Mouse (Mus musculus): ENCODE results near the gene Sh3rf1.
"Not testable (repeated sequence)": the region's sequence is repeated elsewhere in the genome, so short reads cannot be mapped to it uniquely, and the experiment has no call there.

The Sh3rf1 gene

DNA sequence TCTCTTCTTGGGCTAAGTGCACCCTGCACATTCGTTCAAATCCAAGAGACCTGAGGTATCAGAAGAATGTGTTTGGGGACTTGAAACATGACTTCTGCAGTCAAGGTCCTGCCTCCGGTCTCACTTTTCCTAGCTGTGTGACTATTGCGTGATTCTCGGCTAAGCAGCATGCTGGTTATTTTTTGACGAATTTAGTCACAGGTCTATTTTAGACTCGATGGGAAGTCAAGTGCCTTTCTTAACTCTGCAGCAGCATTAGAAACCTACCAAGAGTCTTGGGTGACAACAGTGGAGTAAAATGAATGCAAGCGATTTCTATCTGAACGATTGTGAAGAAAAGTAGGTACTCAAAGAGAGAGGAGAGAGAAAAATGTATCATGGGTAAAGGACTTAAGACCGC, 149.6 kb downstream of the Sh3rf1 start:
- no peak for DNase-seq (ENCODE audit: low spot score in 2 of 2)

DNA sequence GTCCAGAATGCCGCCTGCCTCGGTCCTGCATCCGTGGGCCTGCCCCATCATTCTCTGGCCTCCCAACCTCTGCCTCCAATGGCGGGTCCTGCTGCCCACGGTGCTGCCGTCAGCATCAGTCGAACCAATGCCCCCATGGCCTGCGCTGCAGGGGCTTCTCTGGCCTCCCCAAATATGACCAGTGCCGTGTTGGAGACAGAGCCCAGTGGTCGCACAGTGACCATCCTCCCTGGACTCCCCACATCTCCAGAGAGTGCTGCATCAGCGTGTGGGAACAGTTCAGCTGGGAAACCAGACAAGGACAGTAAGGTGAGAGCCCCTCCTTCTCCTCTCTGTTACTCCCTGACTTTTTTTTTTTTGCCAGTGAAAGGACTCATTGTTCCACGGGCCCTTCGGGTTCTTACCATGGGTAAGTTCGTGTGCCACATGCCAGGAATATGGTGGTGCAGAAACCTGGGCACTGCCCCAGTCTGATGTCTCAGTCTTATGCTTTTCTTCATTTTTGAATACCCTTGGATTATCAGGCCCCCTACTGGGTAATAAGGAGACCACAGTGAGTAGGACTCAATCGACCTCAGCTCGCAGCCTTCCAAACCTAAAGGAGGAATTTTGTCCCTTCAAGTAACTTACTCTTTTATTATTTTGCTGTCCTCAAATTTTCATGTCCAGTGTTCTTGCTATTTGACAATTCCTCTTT, 150.5 kb downstream of the Sh3rf1 start:
- DNase-seq (ENCODE audit: low spot score in 2 of 2): no peak

DNA sequence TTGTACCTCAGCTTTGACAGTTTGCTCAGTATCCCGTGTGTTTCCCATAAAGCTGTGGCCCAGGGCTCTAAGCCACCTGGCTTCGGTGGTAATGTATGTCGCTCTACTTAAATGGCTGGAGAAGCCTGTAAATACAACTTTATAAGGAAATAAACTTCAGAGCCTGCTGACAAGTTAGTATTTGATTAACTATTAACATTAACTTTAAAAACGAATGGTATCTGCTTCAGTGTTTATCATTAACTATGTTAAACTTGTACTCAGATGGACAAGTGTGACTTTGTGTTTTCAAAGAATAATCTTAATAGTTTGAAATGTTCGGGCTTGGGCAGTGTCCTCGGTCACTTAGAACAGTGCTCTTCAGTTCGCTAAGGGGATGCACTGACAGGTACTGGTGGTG, 151.5 kb downstream of the Sh3rf1 start:
- no peak for DNase-seq (ENCODE audit: low spot score in 2 of 2)

DNA sequence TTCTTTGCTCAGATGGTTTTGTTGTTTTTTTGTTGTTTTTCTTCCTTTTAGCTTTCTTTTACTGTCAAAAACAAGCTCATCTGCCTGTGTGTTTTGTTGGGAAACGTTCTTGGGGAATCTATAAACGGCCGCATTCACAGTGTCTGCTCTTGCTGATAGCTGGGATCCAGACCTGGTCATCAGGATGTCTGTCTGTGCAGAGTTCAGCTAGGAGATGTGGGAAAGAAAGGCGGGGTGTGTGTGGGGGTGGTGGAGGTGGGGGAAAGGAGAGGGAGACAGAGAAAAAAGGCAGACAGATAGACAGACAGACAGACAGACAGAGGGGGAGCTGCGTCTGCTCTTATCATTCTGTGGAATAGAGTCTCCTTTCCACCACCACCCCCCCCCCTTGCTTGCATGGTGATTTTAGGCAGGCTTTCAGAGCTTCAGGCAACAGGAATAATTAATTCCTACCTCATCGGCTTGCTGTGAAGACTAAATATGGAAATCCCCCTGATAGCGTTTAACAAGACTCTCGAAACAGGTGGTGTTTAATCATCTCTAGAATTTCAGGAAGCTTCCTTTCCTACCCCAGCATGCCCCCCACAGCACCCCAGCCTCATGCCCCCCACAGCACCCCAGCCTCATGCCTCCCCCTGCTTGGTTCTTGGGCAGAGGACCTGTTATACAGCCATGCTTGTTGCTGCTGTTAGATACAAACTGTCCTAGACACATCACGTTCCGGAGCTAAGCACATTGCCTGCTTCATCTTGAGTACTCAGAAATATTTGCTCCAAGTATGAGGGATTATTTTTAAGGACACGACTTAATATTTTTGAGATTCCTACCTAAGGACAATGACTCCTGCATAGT, 155.4 kb downstream of the Sh3rf1 start:
- no peak for DNase-seq (ENCODE audit: low spot score in 2 of 2)

DNA sequence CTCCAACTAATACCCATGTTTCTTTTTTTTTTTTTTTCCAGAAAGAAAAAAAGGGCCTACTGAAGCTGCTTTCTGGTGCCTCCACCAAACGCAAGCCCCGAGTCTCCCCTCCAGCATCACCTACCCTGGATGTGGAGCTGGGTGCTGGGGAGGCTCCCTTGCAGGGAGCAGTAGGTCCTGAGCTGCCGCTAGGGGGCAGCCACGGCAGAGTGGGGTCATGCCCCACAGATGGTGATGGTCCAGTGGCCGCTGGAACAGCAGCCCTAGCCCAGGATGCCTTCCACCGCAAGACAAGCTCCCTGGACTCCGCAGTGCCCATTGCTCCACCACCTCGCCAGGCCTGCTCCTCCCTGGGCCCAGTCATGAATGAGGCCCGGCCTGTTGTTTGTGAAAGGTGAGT, 160.9 kb downstream of the Sh3rf1 start:
- no peak for DNase-seq (ENCODE audit: low spot score in 2 of 2)

DNA sequence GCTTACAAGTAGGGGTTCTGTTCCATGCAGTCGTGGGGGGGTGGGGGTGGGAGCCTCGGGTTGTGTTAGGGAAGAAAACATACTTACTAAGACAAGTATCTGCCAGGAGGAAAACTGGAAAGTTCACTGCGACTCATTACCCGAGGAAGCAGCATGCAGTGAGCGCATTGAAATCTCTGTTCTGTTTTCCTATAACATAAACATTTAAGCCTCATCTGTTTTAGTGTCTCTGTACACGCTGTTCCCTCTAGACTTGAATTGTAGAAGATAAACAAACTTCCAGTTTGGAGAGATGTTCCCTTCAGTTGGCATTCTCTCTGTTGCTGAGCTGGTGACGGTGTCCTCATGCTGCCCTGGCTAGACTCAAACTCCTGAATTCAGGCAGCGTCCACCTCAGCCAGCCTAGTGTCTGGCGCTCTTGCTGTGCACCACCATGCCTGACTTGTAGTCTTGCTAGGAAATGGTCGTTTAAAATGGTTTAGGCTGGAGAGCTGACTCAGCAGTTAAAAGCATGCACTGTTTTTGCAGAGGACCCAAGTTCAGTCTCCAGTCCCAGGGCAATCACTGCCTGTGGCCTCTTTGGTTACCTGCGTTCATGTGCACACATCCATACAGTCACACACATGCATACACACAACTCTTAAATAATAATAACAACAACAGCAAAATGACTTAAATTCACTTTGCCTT, 162.0 kb downstream of the Sh3rf1 start:
- no peak for DNase-seq (ENCODE audit: low spot score in 2 of 2)

DNA sequence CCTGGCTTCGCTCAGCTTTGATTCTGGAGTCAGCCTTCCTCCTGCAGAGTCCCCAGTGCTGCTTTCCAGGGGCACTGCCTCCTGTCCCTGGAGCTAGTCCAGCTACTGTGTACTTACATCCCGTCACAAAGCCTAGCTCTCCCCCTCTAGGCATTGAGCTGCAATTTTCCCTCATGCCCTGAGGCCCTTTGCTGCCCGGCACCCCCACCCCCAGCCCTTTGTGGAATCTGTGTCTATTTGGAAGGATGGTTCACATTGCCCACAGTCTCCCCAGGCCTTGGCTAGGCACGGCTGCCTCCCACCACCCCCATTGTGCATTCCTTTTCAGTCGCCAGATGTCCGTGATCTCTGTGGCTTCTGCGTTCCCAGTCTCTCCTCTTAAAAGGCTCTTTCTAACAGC, 163.0 kb downstream of the Sh3rf1 start:
- DNase-seq (ENCODE audit: low spot score in 2 of 2): no peak

DNA sequence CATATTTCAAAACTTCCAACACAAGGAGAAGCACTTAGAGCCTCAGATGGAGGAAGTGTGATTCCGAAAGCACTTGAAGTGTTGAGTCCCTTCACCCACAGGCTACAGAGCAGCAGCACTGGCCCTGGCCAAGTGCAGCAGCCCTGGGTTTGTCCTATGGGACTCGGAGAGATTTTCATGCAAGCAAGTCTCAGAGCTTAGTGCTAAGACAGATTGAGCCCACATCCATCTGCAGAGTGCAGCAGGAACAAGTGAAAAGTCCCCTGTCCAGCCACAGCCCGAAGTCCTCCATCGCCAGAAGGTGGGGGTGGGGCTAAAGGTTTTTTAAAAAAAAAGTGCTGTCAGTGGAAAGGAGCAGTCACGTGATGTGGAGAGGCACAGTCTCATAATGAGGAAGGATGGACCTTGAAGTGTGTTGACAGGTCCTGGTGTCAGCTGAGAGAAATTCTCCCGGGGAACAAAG, 163.9 kb downstream of the Sh3rf1 start:
- no peak for DNase-seq (ENCODE audit: low spot score in 2 of 2)

DNA sequence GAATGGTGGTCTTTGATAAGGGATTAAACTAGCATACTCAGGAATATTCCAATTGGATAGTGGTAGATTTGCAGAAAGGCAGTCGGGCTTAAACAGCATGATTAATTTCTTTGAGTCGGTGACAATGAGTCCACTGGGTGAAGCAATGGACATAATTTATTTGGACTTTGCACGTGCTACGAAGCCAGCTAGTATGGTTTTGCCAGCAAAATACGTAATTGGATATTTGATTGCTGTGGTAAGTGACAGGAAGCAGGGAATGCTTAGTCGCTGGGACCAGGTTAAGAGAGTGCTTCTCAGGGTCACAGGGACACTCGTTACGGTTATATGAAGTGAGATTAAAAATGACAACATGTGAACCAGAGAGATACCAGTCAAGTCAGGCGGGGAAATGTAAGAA, 164.7 kb downstream of the Sh3rf1 start:
- DNase-seq (ENCODE audit: low spot score in 2 of 2): no peak

DNA sequence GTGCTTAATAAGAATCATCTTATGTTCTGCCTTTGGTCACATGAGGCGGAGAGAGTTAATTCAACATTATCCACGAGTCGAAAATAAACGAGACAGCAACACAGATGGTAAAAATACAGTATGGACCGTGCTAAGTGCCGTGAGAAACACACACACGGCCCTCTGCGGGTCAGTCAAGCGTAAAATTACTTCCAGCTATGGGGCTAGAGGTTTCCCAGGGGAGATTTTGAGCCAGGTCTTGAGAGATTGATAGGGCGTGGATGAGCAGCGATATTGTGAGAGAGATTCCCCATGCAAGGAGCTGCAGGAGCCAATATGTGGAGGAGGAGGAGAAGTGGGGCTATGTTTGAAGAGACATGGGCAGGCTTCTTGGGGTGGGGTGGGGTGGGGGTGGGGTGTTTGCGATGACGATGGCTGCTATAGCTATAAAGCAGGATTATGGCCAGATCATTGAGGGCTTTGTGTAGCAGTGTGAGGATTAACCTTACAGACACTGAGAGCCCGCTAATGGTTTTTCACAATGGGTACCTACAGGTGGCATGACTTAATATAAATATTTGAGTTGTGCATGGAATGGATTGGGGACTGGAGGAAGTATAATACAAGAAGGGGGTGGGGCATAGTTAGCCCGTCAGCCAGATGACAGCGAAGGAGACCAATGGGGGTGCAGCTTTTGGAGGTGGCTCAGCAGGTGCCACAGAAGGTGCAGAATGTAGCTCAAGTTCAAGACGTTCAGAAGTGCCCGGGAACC, 166.8 kb downstream of the Sh3rf1 start:
- no peak for DNase-seq (ENCODE audit: low spot score in 2 of 2)

DNA sequence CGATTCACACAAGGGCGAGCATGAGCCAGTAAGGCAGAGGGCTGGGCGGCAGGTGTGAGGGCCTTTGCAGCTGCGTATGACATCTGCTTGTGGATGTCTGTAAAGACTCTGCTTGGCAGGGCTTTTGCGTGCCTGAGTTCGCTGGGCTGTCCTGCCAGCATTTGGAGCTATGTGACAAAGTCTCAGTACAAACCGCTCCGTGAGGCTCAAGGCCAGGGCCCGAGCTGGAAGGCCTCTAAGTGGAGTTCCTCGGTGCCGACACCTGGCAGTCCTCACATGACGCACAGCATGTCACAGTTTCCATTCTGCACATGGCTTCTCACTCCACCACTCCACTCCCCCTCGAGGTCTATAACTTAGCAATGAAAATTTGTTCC, 167.4 kb downstream of the Sh3rf1 start:
- DNase-seq (ENCODE audit: low spot score in 2 of 2): no peak

DNA sequence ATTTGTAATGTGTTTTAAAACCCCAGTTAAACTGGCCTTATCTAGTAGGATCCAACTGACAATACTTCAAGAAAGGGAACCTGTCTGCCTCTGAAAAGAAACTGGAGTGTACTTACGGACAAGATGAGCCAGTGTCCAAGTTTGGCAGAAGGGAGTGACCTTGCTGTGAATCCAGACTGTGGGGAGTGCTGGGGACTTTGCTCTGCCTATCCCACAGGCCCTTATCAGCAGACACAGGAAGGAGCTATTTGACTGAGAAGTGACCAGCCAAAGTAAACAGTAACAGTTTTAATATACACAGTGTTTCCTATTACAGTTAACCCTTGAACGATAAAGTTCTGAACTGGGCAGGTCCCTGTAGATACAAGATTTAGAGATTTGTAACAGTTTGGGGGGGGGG, 173.5 kb downstream of the Sh3rf1 start:
- DNase-seq (ENCODE audit: low spot score in 2 of 2): no peak

DNA sequence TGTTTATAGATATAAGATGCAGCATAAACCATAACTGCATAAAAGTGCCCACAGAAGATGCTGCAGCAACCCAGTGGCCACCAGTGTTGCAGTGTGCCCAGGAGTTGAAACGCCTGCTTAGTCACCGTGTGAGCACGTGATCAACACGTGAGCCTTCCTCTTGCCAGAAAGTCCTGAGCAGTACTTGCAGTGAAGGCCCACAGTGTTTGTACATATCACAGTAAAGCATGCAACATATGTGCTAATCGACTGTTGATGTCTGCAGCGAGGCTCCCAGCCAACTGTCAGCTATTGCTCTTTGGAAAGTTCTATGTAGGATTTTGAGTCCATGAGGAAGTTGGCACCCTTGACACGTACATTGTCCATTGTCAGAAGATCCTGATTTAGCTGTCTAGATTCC, 174.1 kb downstream of the Sh3rf1 start:
- no peak for DNase-seq (ENCODE audit: low spot score in 2 of 2)

DNA sequence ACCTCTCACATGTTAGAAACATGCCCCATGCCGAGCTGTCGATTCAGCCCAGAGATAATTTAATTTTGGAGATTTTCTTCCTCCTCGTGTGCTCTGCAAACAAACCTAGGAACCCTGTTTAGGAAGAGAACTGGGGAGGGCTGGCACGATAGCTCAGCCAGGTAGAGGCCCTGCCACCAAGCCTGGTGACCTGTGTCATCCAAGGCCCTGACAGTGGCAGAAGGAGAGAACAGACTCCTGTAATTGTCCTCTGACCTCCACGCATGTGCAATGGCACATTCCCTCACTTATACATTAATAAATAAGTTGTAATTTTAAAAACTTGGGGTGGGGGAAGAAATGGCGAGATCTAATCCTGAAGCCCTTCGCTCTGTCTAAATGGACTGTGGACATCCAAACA, 179.2 kb downstream of the Sh3rf1 start:
- no peak for DNase-seq (ENCODE audit: low spot score in 2 of 2)

DNA sequence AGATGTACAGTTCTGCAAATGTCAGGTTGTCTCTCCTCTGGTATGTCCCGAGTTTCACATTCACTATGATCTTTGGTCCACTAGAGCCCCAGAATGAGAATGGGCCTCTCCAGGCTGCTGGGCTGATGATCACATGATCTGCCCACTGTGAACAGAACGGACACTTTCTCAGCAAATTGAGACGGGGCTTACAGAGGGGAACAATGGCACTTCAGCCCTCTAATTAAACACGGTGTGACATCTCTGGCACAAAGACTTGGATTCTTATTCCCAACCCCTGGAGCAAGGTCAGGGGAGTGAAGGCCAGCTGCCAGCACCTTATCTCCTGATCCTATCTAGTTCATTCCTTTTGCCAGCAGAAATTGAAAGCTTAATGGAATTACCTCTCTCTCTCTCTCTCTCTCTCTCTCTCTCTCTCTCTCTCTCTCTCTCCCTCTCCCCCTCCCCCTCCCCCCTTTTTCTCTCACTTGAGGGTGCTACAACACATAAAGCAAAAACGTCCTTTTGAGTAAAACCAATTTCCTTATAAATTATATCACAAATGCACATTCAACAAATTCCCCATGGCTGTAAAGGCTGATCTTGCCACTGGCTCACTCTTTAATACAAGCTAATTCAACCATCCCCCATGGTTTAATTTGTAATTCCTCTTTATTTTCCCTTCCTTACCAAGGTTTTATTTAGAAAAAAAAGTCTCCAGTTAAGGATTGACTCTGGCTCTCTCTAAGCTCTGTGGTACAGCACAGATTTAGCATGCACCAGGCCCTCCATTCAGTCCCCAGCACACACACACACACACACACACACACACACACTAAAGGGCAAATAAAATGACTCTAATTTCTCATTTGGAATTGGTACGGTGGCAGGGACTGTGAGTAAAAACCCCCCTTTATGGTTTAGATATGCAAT, 179.8 kb downstream of the Sh3rf1 start:
- no peak for DNase-seq (ENCODE audit: low spot score in 2 of 2)

DNA sequence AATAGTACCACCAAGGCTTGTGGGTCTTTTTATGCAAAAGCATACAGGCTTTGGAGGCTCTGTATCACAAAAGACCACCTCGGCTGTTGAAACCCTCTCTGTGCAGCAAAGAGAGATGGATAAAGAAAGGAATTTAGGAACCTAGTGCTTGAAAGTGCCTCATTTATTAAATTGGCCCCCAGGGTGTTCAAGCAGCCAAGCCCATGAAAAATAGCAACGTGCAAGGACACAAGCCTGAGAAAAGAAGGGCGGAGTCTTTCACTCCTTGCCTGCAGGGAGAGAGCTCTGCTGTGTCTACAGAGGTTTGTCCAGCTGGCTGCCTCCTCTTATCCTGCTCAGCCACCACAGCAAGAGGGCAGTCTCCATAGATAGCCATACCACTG, 180.5 kb downstream of the Sh3rf1 start:
- DNase-seq (ENCODE audit: low spot score in 2 of 2): no peak

DNA sequence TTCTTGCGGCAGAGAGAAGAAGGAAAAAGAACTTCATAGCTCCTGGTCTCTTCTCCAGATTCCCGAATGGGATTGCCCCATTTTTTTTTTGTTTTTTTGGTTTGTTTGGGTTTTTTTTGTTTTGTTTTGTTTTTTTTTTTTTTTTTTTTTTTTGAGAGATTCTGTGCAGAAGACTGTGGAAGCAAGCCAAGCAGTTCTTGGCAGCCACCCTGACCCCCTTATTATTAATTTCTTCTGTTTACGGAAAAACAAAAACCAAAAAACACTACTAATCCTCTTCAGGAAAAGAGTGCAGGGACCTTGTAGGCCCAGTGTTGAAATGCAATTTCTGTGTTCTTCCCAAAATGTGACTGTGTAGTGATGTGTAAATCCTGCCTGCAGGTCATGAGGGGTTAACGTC, 185.4 kb downstream of the Sh3rf1 start:
- DNase-seq (ENCODE audit: low spot score in 2 of 2): no peak

DNA sequence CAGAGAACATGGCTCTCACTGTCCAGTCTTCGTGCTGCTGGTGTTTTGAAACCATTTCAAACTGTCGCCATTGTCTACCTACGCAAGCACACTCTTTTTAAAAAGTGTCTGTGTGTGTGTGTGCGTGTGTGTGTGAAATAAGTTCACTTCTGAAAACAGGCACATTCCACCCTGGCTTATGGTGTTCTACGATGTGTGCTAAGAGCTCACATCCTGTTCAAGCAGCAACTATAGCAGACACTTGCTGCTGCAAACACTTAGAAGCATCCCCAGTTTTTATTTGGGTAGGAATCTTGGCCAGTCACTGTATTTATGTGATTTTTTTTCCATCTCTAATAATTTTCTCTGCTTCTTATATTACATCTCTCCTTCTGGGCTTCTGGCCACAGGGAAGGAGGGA, 186.0 kb downstream of the Sh3rf1 start:
- DNase-seq (ENCODE audit: low spot score in 2 of 2): not testable (repeated sequence)

DNA sequence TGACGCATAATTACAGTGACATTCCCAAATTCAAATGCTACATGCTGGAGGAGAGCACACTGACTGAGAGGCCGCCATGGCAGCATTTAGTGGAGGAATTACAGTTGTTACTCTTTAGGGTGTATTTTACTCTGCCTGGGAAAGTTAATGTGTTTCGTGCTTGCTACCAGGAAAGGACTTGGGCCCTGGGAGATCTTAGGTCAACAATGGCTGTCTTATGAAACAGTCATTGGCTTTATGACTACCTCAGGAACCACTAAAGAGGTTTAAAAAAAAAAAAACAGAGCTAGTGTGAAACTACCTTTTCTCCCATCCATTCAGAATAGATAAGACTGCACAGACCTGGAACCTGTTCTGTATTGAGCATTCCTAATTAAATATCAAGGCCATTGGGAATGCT, 195.8 kb downstream of the Sh3rf1 start:
- no peak for DNase-seq (ENCODE audit: low spot score in 2 of 2)

DNA sequence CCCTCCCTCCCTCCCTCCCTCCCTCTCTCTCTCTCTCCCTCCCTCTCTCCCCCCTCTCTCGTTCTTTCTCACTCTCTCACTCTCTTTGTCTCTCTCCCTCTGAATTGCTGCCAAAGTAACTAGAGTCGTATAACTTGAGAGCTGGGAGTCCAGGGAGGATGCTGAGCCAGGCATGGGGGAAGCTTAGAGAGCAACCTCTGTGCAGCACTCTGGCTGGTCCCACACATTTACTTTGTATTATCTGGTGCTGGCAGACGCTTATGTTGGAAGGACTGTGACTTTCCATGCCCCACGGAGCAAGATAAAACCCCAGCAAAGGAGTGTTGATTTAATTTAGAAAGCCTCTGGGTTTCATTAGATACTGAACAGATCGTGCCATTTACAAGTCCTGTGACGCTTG, 196.5 kb downstream of the Sh3rf1 start:
- DNase-seq (ENCODE audit: low spot score in 2 of 2): no peak

DNA sequence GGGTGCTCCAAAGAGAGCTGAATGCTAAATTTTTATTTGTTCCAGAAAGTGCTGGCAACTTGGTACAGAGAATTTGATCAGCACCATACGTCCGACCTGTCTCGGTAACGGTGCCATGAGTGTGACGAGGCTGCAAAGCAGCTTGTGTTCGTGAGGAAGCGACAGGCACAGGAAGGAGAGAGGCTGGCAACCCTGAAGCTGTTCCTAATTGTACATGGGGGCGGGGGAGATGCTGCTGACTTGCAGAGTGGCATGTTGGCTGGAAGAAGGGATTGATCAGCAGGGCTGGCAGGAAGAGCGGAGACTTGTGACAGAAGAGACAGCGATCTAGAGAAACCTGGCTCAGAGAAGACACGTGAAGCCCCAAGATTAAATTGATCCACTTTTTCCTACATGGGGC, 197.9 kb downstream of the Sh3rf1 start:
- DNase-seq (ENCODE audit: low spot score in 2 of 2): no peak

All from natural killer cell, adult 2 months (primary cell).